Mouse (Mus musculus): ENCODE data around the gene Olfr1161.
"Not testable (repeated sequence)": the region's sequence is repeated elsewhere in the genome, so short reads cannot be mapped to it uniquely, and the experiment has no call there.

The Olfr1161 gene

GRCm38 (mm10) chr2:88022474-88022873 lies at the start of gene Olfr1161:
Olfr1161 (plus strand) TSS chr2:88022774.
- in situ Hi-C loops (cut with MboI; ENCODE audit: low pct_unique_long_range_greater_than_20kb in 1 of 2, low sequenced_read_pairs in 2 of 2, unreplicated experiment in 1 of 2): not testable (repeated sequence)

GRCm38 (mm10) chr2:87974563-87974962 lies 48.0 kb upstream of the Olfr1161 start, which contains the start of gene Olfr74:
Olfr74 (minus strand) TSS chr2:87974663.
- in situ Hi-C loops (cut with MboI; ENCODE audit: low pct_unique_long_range_greater_than_20kb in 1 of 2, low sequenced_read_pairs in 2 of 2, unreplicated experiment in 1 of 2): no loop called here

GRCm38 (mm10) chr2:87989813-87990212 lies 32.8 kb upstream of the Olfr1161 start, which contains the start of gene Olfr1158:
Olfr1158 (plus strand) TSS chr2:87990113.
- in situ Hi-C loops (cut with MboI; ENCODE audit: low pct_unique_long_range_greater_than_20kb in 1 of 2, low sequenced_read_pairs in 2 of 2, unreplicated experiment in 1 of 2): no loop called here

- in situ Hi-C loops (cut with MboI; ENCODE audit: low pct_unique_long_range_greater_than_20kb in 1 of 2, low sequenced_read_pairs in 2 of 2, unreplicated experiment in 1 of 2): no loop called here
Measured at GRCm38 (mm10) chr2:88007515-88008318, 14.9 kb upstream of the Olfr1161 start, which contains the start of gene Olfr1160. Olfr1160 (minus strand) TSS chr2:88008268.

- in situ Hi-C loops (cut with MboI; ENCODE audit: low pct_unique_long_range_greater_than_20kb in 1 of 2, low sequenced_read_pairs in 2 of 2, unreplicated experiment in 1 of 2): no loop called here
Measured at GRCm38 (mm10) chr2:88037599-88037998, 15.0 kb downstream of the Olfr1161 start, which contains the start of gene Olfr73. Olfr73 (minus strand) TSS chr2:88037699.

- in situ Hi-C loops (cut with MboI; ENCODE audit: low pct_unique_long_range_greater_than_20kb in 1 of 2, low sequenced_read_pairs in 2 of 2, unreplicated experiment in 1 of 2): no loop called here
Measured at GRCm38 (mm10) chr2:88051029-88051428, 28.5 kb downstream of the Olfr1161 start, which contains the start of gene Olfr1162. Olfr1162 (minus strand) TSS chr2:88051129.

GRCm38 (mm10) chr2:88063587-88063986 lies 41.0 kb downstream of the Olfr1161 start:
- in situ Hi-C loops (cut with MboI; ENCODE audit: low pct_unique_long_range_greater_than_20kb in 1 of 2, low sequenced_read_pairs in 2 of 2, unreplicated experiment in 1 of 2): no loop called here

GRCm38 (mm10) chr2:88071730-88072129 lies 49.2 kb downstream of the Olfr1161 start, which contains the start of gene Olfr1163:
Olfr1163 (minus strand) TSS chr2:88071830.
- in situ Hi-C loops (cut with MboI; ENCODE audit: low pct_unique_long_range_greater_than_20kb in 1 of 2, low sequenced_read_pairs in 2 of 2, unreplicated experiment in 1 of 2): no loop called here
